Mouse (Mus musculus) right cerebral cortex, postnatal 10 days (tissue): ENCODE measurements at regions not wholly inside any gene's neighbourhood (a gene's known extent, or its start where the extent isn't known, plus 50 kb on each side); places are given as distances from the start of the nearest gene placed in this dataset.
"Not testable (repeated sequence)": the region's sequence is repeated elsewhere in the genome, so short reads cannot be mapped to it uniquely, and the experiment has no call there.

Experiments used
- DNase-seq, 2 experiments: peaks; one replicate each; pipeline ENCODE4 v3.0.0; 2021; ENCODE audit warnings: low spot score in 2 of 2

GRCm38 (mm10) chr6:140816359-140816758, 87.3 kb downstream of the Gm11077 start:
- DNase-seq: no peak

- DNase-seq: no peak
Observed at GRCm38 (mm10) chr6:140816831-140817230, 87.7 kb downstream of the Gm11077 start.

GRCm38 (mm10) chr6:140819451-140819878, 90.4 kb downstream of the Gm11077 start:
- no peak for DNase-seq

GRCm38 (mm10) chr6:140826522-140826921, 97.4 kb downstream of the Gm11077 start:
- no peak for DNase-seq

- no peak for DNase-seq
Observed at GRCm38 (mm10) chr6:140827651-140828050, 98.6 kb downstream of the Gm11077 start.

GRCm38 (mm10) chr6:140843292-140843991, 114.4 kb downstream of the Gm11077 start:
- DNase-seq: no peak

- DNase-seq: no peak
Observed at GRCm38 (mm10) chr6:140847165-140847564, 118.1 kb downstream of the Gm11077 start.

GRCm38 (mm10) chr6:140852420-140852819, 123.3 kb downstream of the Gm11077 start:
- DNase-seq: peak in 1 of 2 experiments; percentile 42

GRCm38 (mm10) chr6:140853508-140853907, 124.4 kb downstream of the Gm11077 start:
- peak; percentile 55 to 71 for DNase-seq

- DNase-seq: no peak
Observed at GRCm38 (mm10) chr6:140854691-140855090, 125.6 kb downstream of the Gm11077 start.

GRCm38 (mm10) chr6:140856468-140857117, 127.5 kb downstream of the Gm11077 start:
- no peak for DNase-seq

- peak; percentile 49 to 58 for DNase-seq
Observed at GRCm38 (mm10) chr6:140857118-140857746, 128.1 kb downstream of the Gm11077 start.

- DNase-seq: not testable (repeated sequence)
Observed at GRCm38 (mm10) chr6:140869523-140869922, 140.4 kb downstream of the Gm11077 start.

GRCm38 (mm10) chr6:140874831-140875230, 145.7 kb downstream of the Gm11077 start:
- DNase-seq: no peak

GRCm38 (mm10) chr6:140883651-140884050, 154.6 kb downstream of the Gm11077 start:
- no peak for DNase-seq

GRCm38 (mm10) chr6:140888610-140889009, 159.5 kb downstream of the Gm11077 start:
- DNase-seq: no peak

- DNase-seq: peak; percentile 21 to 30
Observed at GRCm38 (mm10) chr6:140890060-140890459, 161.0 kb downstream of the Gm11077 start.

GRCm38 (mm10) chr6:140890591-140890990, 161.5 kb downstream of the Gm11077 start:
- DNase-seq: no peak

GRCm38 (mm10) chr6:140894467-140894866, 165.4 kb downstream of the Gm11077 start:
- DNase-seq: no peak

GRCm38 (mm10) chr6:140895441-140895840, 166.4 kb downstream of the Gm11077 start:
- no peak for DNase-seq

- DNase-seq: no peak
Observed at GRCm38 (mm10) chr6:140897111-140897510, 168.0 kb downstream of the Gm11077 start.

GRCm38 (mm10) chr6:140924319-140924981, 195.4 kb downstream of the Gm11077 start:
- DNase-seq: peak in 1 of 2 experiments; percentile 51
